Mouse (Mus musculus) frontal cortex, adult 2 months (tissue): ENCODE data around the gene Zscan25. TPM values are rescaled to one million over a fixed set of nuclear protein-coding genes. Genes with fewer than 3 reads are reported as not detected.
"Not testable (repeated sequence)": the region's sequence is repeated elsewhere in the genome, so short reads cannot be mapped to it uniquely, and the experiment has no call there.

ENCODE experiments used
- DNase-seq, 2 experiments: peaks; one replicate each; pipeline ENCODE4 v3.0.0; 2022; ENCODE audit warnings: low spot score in 1 of 2; ENCODE audit errors: extremely low spot score in 1 of 2
- polyA plus RNA-seq: library from polyadenylated mRNA; depleted of rRNA; stranded (reverse); fragments of >200 nt; gene quantifications from 2 replicates; pipeline ENCODE4 v1.2.3, GENCODE M21; 2012; rRNA removed

Gene Zscan25
- 13.9 and 16.1 TPM in 2 replicates for polyA plus RNA-seq

- DNase-seq: peak; percentile 90 to 95
These were observed at the start of gene Zscan25 for GRCm38 (mm10) chr5:145280371-145281143. Gene Zscan25, plus strand, starts transcription at chr5:145280500.

- DNase-seq: no peak
These were observed 49.7 kb upstream of the Zscan25 start for GRCm38 (mm10) chr5:145230641-145231040.

GRCm38 (mm10) chr5:145231367-145231871 lies 48.9 kb upstream of the Zscan25 start, which contains the start of gene Zfp655:
Gene Zfp655, plus strand, starts transcription at chr5:145231715.
- peak; percentile 96 to 99 for DNase-seq

GRCm38 (mm10) chr5:145231893-145232411 lies 48.3 kb upstream of the Zscan25 start:
- DNase-seq: peak in 1 of 2 experiments; percentile 8

GRCm38 (mm10) chr5:145234636-145235035 lies 45.7 kb upstream of the Zscan25 start:
- peak in 1 of 2 experiments; percentile 30 for DNase-seq

GRCm38 (mm10) chr5:145249520-145249919 lies 30.8 kb upstream of the Zscan25 start:
- DNase-seq: no peak

- DNase-seq: not testable (repeated sequence)
These were observed 6.7 kb upstream of the Zscan25 start for GRCm38 (mm10) chr5:145273568-145273967.

- no peak for DNase-seq
These were observed 352 bp upstream of the Zscan25 start for GRCm38 (mm10) chr5:145279948-145280347.

GRCm38 (mm10) chr5:145288382-145288781 lies 8.1 kb downstream of the Zscan25 start:
- DNase-seq: no peak

- no peak for DNase-seq
These were observed 10.4 kb downstream of the Zscan25 start for GRCm38 (mm10) chr5:145290697-145291096.

- no peak for DNase-seq
These were observed 12.1 kb downstream of the Zscan25 start for GRCm38 (mm10) chr5:145292398-145292797.

- no peak for DNase-seq
These were observed 20.2 kb downstream of the Zscan25 start for GRCm38 (mm10) chr5:145300469-145300868.

GRCm38 (mm10) chr5:145301796-145302195 lies 21.5 kb downstream of the Zscan25 start:
- DNase-seq: not testable (repeated sequence)

- DNase-seq: no peak
These were observed 22.1 kb downstream of the Zscan25 start for GRCm38 (mm10) chr5:145302424-145302823.

GRCm38 (mm10) chr5:145306953-145307352 lies 26.7 kb downstream of the Zscan25 start:
- DNase-seq: not testable (repeated sequence)

- not testable (repeated sequence) for DNase-seq
These were observed 27.5 kb downstream of the Zscan25 start for GRCm38 (mm10) chr5:145307811-145308210.

- no peak for DNase-seq
These were observed 33.5 kb downstream of the Zscan25 start for GRCm38 (mm10) chr5:145313845-145314244.

GRCm38 (mm10) chr5:145317141-145317540 lies 36.8 kb downstream of the Zscan25 start:
- DNase-seq: no peak

- peak; percentile 9 to 45 for DNase-seq
These were observed 58.5 kb downstream of the Zscan25 start for GRCm38 (mm10) chr5:145338756-145339155.
